Mouse (Mus musculus) neural tube, embryonic 13.5 days (tissue): ENCODE measurements around the gene Wnt10a. TPM values are rescaled to one million over a fixed set of nuclear protein-coding genes. Genes with fewer than 3 reads are reported as not detected.
A peak's percentile ranks its signal among the peaks of the same experiment; 100 is the strongest.

Experiments
- ATAC-seq: fragments of 200-750 bp; cut with Nextera tagmentation; 2 replicates; pipeline ENCODE4 v1.8.0; 2017; ENCODE audit warnings: low read depth, mild to moderate bottlenecking, moderate TSS enrichment, moderate library complexity
- H3K27ac ChIP-seq: fragments of 300-500 bp; sonication (generic); replicated peaks from 2 replicates; pipeline ENCODE4 v1.5.1; 2015; ENCODE audit warnings: moderate library complexity, mild to moderate bottlenecking, inconsistent platforms
- H3K27me3 ChIP-seq: fragments of 300-500 bp; sonication (generic); 2 replicates; pipeline ENCODE4 v1.6.1; 2015; ENCODE audit warnings: mild to moderate bottlenecking, inconsistent platforms
- H3K36me3 ChIP-seq: fragments of 300-500 bp; sonication (generic); 2 replicates; pipeline ENCODE4 v1.6.1; 2015; ENCODE audit warnings: mild to moderate bottlenecking, inconsistent platforms
- H3K4me1 ChIP-seq: fragments of 300-500 bp; sonication (generic); replicated peaks from 2 replicates; pipeline ENCODE4 v1.6.1; 2015; ENCODE audit warnings: inconsistent platforms
- H3K4me2 ChIP-seq: fragments of 300-500 bp; sonication (generic); 2 replicates; pipeline ENCODE4 v1.6.1; 2015; ENCODE audit warnings: inconsistent platforms, mild to moderate bottlenecking, moderate library complexity
- H3K4me3 ChIP-seq: fragments of 300-500 bp; sonication (generic); 2 replicates; pipeline ENCODE4 v1.5.1; 2015; ENCODE audit warnings: mild to moderate bottlenecking, inconsistent platforms
- H3K9ac ChIP-seq: fragments of 300-500 bp; sonication (generic); 2 replicates; pipeline ENCODE4 v1.6.1; 2015; ENCODE audit warnings: moderate library complexity, mild to moderate bottlenecking, inconsistent platforms
- H3K9me3 ChIP-seq: fragments of 300-500 bp; sonication (generic); 2 replicates; pipeline ENCODE4 v1.6.1; 2016; ENCODE audit warnings: inconsistent platforms
- WGBS: fragments of 180-500 bp; shearing (Covaris S2); methylation state at CpG from one replicate; pipeline ENCODE4 v1.1.7; 2015; 5-methylcytosine and 5-hydroxymethylcytosine counted together
- polyA plus RNA-seq: library from polyadenylated mRNA; unstranded; fragments of >200 nt; fragmentation: Nextera tagmentation; extraction: Ambion mirVana; gene quantifications from 2 replicates; pipeline ENCODE4 v1.2.1, GENCODE M21; 2015

Wnt10a gene
- polyA plus RNA-seq, 1 experiment from 2014 or later, result 0.13 TPM

GRCm38 (mm10) chr1:74788603-74789176 is 2.6 kb upstream of the Wnt10a start:
- H3K4me2 ChIP-seq, result no peak overlapping the region
- no peak overlapping the region for H3K4me3 ChIP-seq
- H3K36me3 ChIP-seq, result no peaks in the 10 kb centered on the region
- no peak for ATAC-seq
- peaks cover 46% of the 10 kb centered on the region for H3K4me1 ChIP-seq
- peaks cover 98% of the 10 kb centered on the region for H3K27me3 ChIP-seq
- no peak overlapping the region for H3K27ac ChIP-seq
- no peaks in the 10 kb centered on the region for H3K9me3 ChIP-seq
- H3K9ac ChIP-seq, result no peak overlapping the region
- WGBS, result 15% methylated on average over 6 of the region's 6 CpGs

- H3K4me3 ChIP-seq, result no peak overlapping the region
- peaks cover 50% of the 10 kb centered on the region for H3K4me1 ChIP-seq
- H3K4me2 ChIP-seq, result no peak overlapping the region
- ATAC-seq, result no peak
- no peak overlapping the region for H3K9ac ChIP-seq
- 6% methylated on average over 3 of the region's 3 CpGs for WGBS
- peaks cover 98% of the 10 kb centered on the region for H3K27me3 ChIP-seq
- no peaks in the 10 kb centered on the region for H3K36me3 ChIP-seq
- no peak overlapping the region for H3K27ac ChIP-seq
- no peaks in the 10 kb centered on the region for H3K9me3 ChIP-seq
Measured at GRCm38 (mm10) chr1:74790095-74790494, 1.2 kb upstream of the Wnt10a start.

GRCm38 (mm10) chr1:74792831-74793660 is 1.7 kb downstream of the Wnt10a start:
- Histone ChIP-seq H3K27ac (no peak overlapping the region), H3K9me3 (no peaks in the 10 kb centered on the region), H3K4me2 (no peak overlapping the region), H3K4me1 (peaks cover 67% of the 10 kb centered on the region), H3K4me3 (no peak overlapping the region), H3K36me3 (no peaks in the 10 kb centered on the region), H3K27me3 (peaks cover 96% of the 10 kb centered on the region), H3K9ac (no peak overlapping the region)
- no peak for ATAC-seq
- WGBS, result 15% methylated on average over 19 of the region's 19 CpGs

- Histone ChIP-seq H3K36me3 (no peaks in the 10 kb centered on the region), H3K4me3 (peak overlapping the region; percentile 18), H3K27me3 (peaks cover 96% of the 10 kb centered on the region), H3K9ac (peak overlapping the region; percentile 2; the same call in 1 of the 2 replicates), H3K9me3 (no peaks in the 10 kb centered on the region), H3K4me2 (peak overlapping the region; percentile 51), H3K4me1 (peaks cover 60% of the 10 kb centered on the region), H3K27ac (no peak overlapping the region)
- ATAC-seq, result no peak; the same call in 1 of the 2 replicates
- under 1% methylated on average over 34 of the region's 38 CpGs for WGBS
Measured at GRCm38 (mm10) chr1:74794487-74795144, 3.3 kb downstream of the Wnt10a start.

GRCm38 (mm10) chr1:74795145-74795529 is 3.8 kb downstream of the Wnt10a start:
- 6% methylated on average over 6 of the region's 11 CpGs for WGBS
- Histone ChIP-seq H3K9ac (peak overlapping the region; percentile 2; the same call in 1 of the 2 replicates), H3K9me3 (no peaks in the 10 kb centered on the region), H3K27ac (no peak overlapping the region), H3K4me3 (peak overlapping the region; percentile 18; the same call in 1 of the 2 replicates), H3K27me3 (peaks cover 96% of the 10 kb centered on the region), H3K4me1 (peaks cover 55% of the 10 kb centered on the region), H3K4me2 (peak overlapping the region; percentile 51), H3K36me3 (no peaks in the 10 kb centered on the region)
- no peak for ATAC-seq

GRCm38 (mm10) chr1:74797459-74797858 is 6.1 kb downstream of the Wnt10a start:
- no peak overlapping the region for H3K9ac ChIP-seq
- H3K4me3 ChIP-seq, result no peak overlapping the region
- peaks cover 95% of the 10 kb centered on the region for H3K27me3 ChIP-seq
- no peak overlapping the region for H3K27ac ChIP-seq
- 6% methylated on average over 5 of the region's 5 CpGs for WGBS
- peak; percentile 62 for ATAC-seq
- no peaks in the 10 kb centered on the region for H3K36me3 ChIP-seq
- peaks cover 57% of the 10 kb centered on the region for H3K4me1 ChIP-seq
- no peak overlapping the region for H3K4me2 ChIP-seq
- H3K9me3 ChIP-seq, result no peaks in the 10 kb centered on the region

- no peak overlapping the region for H3K27ac ChIP-seq
- H3K27me3 ChIP-seq, result peaks cover 92% of the 10 kb centered on the region
- H3K9me3 ChIP-seq, result no peaks in the 10 kb centered on the region
- H3K4me2 ChIP-seq, result peak overlapping the region; percentile 43
- H3K4me3 ChIP-seq, result peak overlapping the region; percentile 21
- peak overlapping the region; percentile 26; the same call in 1 of the 2 replicates for H3K9ac ChIP-seq
- ATAC-seq, result no peak
- peaks cover 61% of the 10 kb centered on the region for H3K4me1 ChIP-seq
- under 1% methylated on average over 29 of the region's 29 CpGs for whole genome bisulfite sequencing
- H3K36me3 ChIP-seq, result no peaks in the 10 kb centered on the region
Measured at GRCm38 (mm10) chr1:74800424-74800888, 9.1 kb downstream of the Wnt10a start.

GRCm38 (mm10) chr1:74801631-74802140 is 10.4 kb downstream of the Wnt10a start:
- H3K36me3 ChIP-seq, result no peaks in the 10 kb centered on the region
- no peak overlapping the region for H3K4me3 ChIP-seq
- 19% methylated on average over 6 of the region's 6 CpGs for WGBS
- no peak for ATAC-seq
- H3K9me3 ChIP-seq, result no peaks in the 10 kb centered on the region
- H3K4me1 ChIP-seq, result peaks cover 72% of the 10 kb centered on the region
- H3K4me2 ChIP-seq, result no peak overlapping the region
- no peak overlapping the region for H3K27ac ChIP-seq
- H3K27me3 ChIP-seq, result peaks cover 91% of the 10 kb centered on the region
- no peak overlapping the region for H3K9ac ChIP-seq

- WGBS, result under 1% methylated on average over 57 of the region's 57 CpGs
- peaks cover 73% of the 10 kb centered on the region for H3K4me1 ChIP-seq
- H3K36me3 ChIP-seq, result no peaks in the 10 kb centered on the region
- H3K9me3 ChIP-seq, result no peaks in the 10 kb centered on the region
- H3K9ac ChIP-seq, result peak overlapping the region; percentile 64
- H3K4me3 ChIP-seq, result peak overlapping the region; percentile 45
- no peak overlapping the region for H3K27ac ChIP-seq
- H3K4me2 ChIP-seq, result peak overlapping the region; percentile 80
- peak; percentile 38 for ATAC-seq
- peaks cover 92% of the 10 kb centered on the region for H3K27me3 ChIP-seq
Measured at GRCm38 (mm10) chr1:74802795-74803656, 11.7 kb downstream of the Wnt10a start.

GRCm38 (mm10) chr1:74804211-74804870 is 13.0 kb downstream of the Wnt10a start:
- H3K4me2 ChIP-seq, result no peak overlapping the region
- peaks cover 75% of the 10 kb centered on the region for H3K4me1 ChIP-seq
- no peak for ATAC-seq
- H3K9me3 ChIP-seq, result no peaks in the 10 kb centered on the region
- peaks cover 93% of the 10 kb centered on the region for H3K27me3 ChIP-seq
- 11% methylated on average over 10 of the region's 10 CpGs for WGBS
- H3K27ac ChIP-seq, result no peak overlapping the region
- no peak overlapping the region for H3K4me3 ChIP-seq
- H3K36me3 ChIP-seq, result no peaks in the 10 kb centered on the region
- H3K9ac ChIP-seq, result no peak overlapping the region

GRCm38 (mm10) chr1:74805340-74805835 is 14.1 kb downstream of the Wnt10a start:
- Histone ChIP-seq H3K36me3 (no peaks in the 10 kb centered on the region), H3K9ac (no peak overlapping the region), H3K27me3 (peaks cover 91% of the 10 kb centered on the region), H3K27ac (no peak overlapping the region), H3K4me2 (no peak overlapping the region), H3K4me1 (peaks cover 73% of the 10 kb centered on the region), H3K4me3 (no peak overlapping the region), H3K9me3 (no peaks in the 10 kb centered on the region)
- WGBS, result 16% methylated on average over 4 of the region's 4 CpGs
- no peak for ATAC-seq
